Mouse (Mus musculus) myocyte (in vitro differentiated cells): ENCODE measurements around the gene Gzmf.

Experiments
- CEBPB ChIP-seq: IDR thresholded peaks from 2 replicates; pipeline ENCODE4 v1.6.1; 2011; ENCODE audit warnings: mild to moderate bottlenecking, moderate library complexity; ENCODE audit not compliant: poor library complexity, insufficient read depth, severe bottlenecking
- E2F4 ChIP-seq: IDR thresholded peaks from one replicate; pipeline ENCODE4 v1.6.1; 2011; ENCODE audit warnings: mild to moderate bottlenecking, control low read depth, moderate library complexity; ENCODE audit not compliant: insufficient read depth
- MAX ChIP-seq: IDR thresholded peaks from one replicate; pipeline ENCODE4 v1.6.1; 2011; ENCODE audit warnings: low read depth, mild to moderate bottlenecking, control low read depth
- MYOD1 ChIP-seq, 3 experiments: IDR thresholded peaks; one replicate each; pipeline ENCODE4 v1.6.1; 2011; ENCODE audit warnings: control low read depth in 2 of 3, low read depth in 2 of 3, mild to moderate bottlenecking in 2 of 3, moderate library complexity in 1 of 3; ENCODE audit not compliant: insufficient read length in 2 of 3, control insufficient read depth in 1 of 3
- MYOG ChIP-seq, 3 experiments: IDR thresholded peaks; one replicate each; pipeline ENCODE4 v1.6.1; 2011; ENCODE audit warnings: control low read depth in 2 of 3, low read depth in 2 of 3, mild to moderate bottlenecking in 2 of 3; ENCODE audit not compliant: insufficient read length in 2 of 3, control insufficient read depth in 1 of 3, insufficient read depth in 1 of 3
- POLR2A ChIP-seq: IDR thresholded peaks from one replicate; pipeline ENCODE4 v1.6.1; 2011; ENCODE audit warnings: low read depth, mild to moderate bottlenecking, control low read depth, moderate library complexity; ENCODE audit not compliant: insufficient read length
- POLR2AphosphoS2 ChIP-seq: IDR thresholded peaks from one replicate; pipeline ENCODE4 v1.6.1; 2011; ENCODE audit warnings: low read depth, control low read depth; ENCODE audit not compliant: insufficient read length
- SRF ChIP-seq: IDR thresholded peaks from one replicate; pipeline ENCODE4 v1.6.1; 2011; ENCODE audit warnings: low read depth; ENCODE audit not compliant: control insufficient read depth, insufficient read length
- TCF12 ChIP-seq: IDR thresholded peaks from one replicate; pipeline ENCODE4 v1.6.1; 2011; ENCODE audit warnings: mild to moderate bottlenecking, control low read depth; ENCODE audit not compliant: poor library complexity, insufficient read depth, severe bottlenecking
- TCF3 ChIP-seq: IDR thresholded peaks from one replicate; pipeline ENCODE4 v1.6.1; 2011; ENCODE audit warnings: low read depth, control low read depth; ENCODE audit not compliant: insufficient read length
- USF1 ChIP-seq: IDR thresholded peaks from one replicate; pipeline ENCODE4 v1.6.1; 2011; ENCODE audit warnings: low read depth, mild to moderate bottlenecking, control low read depth, moderate library complexity

DNA sequence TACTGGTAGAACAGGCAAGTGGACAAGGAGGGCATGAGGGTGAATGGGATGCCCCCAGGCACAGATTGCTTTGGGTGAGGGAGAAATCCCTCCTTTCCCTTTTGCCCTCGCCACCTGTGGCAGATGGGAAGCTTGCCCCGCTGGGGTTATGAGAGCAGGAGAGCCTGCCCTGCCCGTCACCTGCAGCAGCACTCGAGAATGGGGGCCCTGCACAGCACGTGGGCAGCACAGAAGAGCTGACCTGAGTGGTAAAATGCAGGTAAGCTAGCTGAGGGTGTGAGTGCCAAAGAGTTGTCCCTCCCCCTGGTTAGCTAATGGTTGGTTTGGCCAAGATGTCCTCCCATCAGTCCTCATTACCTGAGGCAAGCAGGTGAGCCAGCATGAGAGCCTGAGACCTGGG is 24.7 kb downstream of the Gzmf start:
- TF ChIP-seq TCF3 (no peak), E2F4 (no peak), TCF12 (no peak), POLR2A (no peak), MAX (no peak), MYOG (IDR thresholded peaks at IDR 0.05; ENCODE audit: control insufficient read depth in 1 of 3, insufficient read depth in 1 of 3, insufficient read length in 2 of 3, low read depth in 2 of 3) (no peak), CEBPB (no peak), USF1 (no peak), POLR2AphosphoS2 (no peak), MYOD1 (IDR thresholded peaks at IDR 0.05; ENCODE audit: control insufficient read depth in 1 of 3, insufficient read length in 2 of 3, low read depth in 2 of 3) (no peak), SRF (no peak)
